Mouse (Mus musculus) neural tube, embryonic 14.5 days (tissue): ENCODE data around the gene Pnpo. TPM values are rescaled to one million over a fixed set of nuclear protein-coding genes. Genes with fewer than 3 reads are reported as not detected.

Experiments used
- ATAC-seq: fragments of 200-750 bp; cut with Nextera tagmentation; 2 replicates; pipeline ENCODE4 v1.8.0; 2017; ENCODE audit warnings: low read depth, mild to moderate bottlenecking, moderate TSS enrichment, moderate library complexity
- H3K27ac ChIP-seq: fragments of 300-500 bp; sonication (generic); 2 replicates; pipeline ENCODE4 v1.5.1; 2014; ENCODE audit warnings: low read depth, mild to moderate bottlenecking, control low read depth, low read length, moderate library complexity, mixed read lengths
- H3K27me3 ChIP-seq: fragments of 300-500 bp; sonication (generic); 2 replicates; pipeline ENCODE4 v1.6.1; 2014; ENCODE audit warnings: low read length; ENCODE audit not compliant: control insufficient read depth, insufficient read depth
- H3K36me3 ChIP-seq: fragments of 300-500 bp; sonication (generic); 2 replicates; pipeline ENCODE4 v1.6.1; 2014; ENCODE audit warnings: low read length, mixed read lengths; ENCODE audit not compliant: control insufficient read depth, insufficient read depth
- H3K4me1 ChIP-seq: fragments of 300-500 bp; sonication (generic); 2 replicates; pipeline ENCODE4 v1.6.1; 2014; ENCODE audit warnings: low read length; ENCODE audit not compliant: control insufficient read depth, insufficient read depth
- H3K4me2 ChIP-seq: fragments of 300-500 bp; sonication (generic); 2 replicates; pipeline ENCODE4 v1.6.1; 2014; ENCODE audit warnings: mild to moderate bottlenecking, low read depth, low read length, control low read depth
- H3K4me3 ChIP-seq: fragments of 300-500 bp; sonication (generic); 2 replicates; pipeline ENCODE4 v1.5.1; 2014; ENCODE audit warnings: low read depth, low read length, control low read depth, mixed read lengths
- H3K9ac ChIP-seq: fragments of 300-500 bp; sonication (generic); replicated peaks from 2 replicates; pipeline ENCODE4 v1.6.1; 2014; ENCODE audit warnings: low read depth, mild to moderate bottlenecking, control low read depth, low read length, mixed read lengths
- H3K9me3 ChIP-seq: fragments of 300-500 bp; sonication (generic); 2 replicates; pipeline ENCODE4 v1.6.1; 2016; ENCODE audit warnings: low read length; ENCODE audit not compliant: control insufficient read depth
- WGBS: fragments of 180-500 bp; shearing (Covaris S2); extraction: QIAGEN DNeasy Blood & Tissue Kit; methylation state at CpG from one replicate; pipeline ENCODE4 v1.1.7; 2014; 5-methylcytosine and 5-hydroxymethylcytosine counted together
- polyA plus RNA-seq: library from polyadenylated mRNA; unstranded; fragments of >200 nt; fragmentation: Nextera tagmentation; extraction: Ambion mirVana; gene quantifications from 2 replicates; pipeline ENCODE4 v1.2.1, GENCODE M21; 2014

The Pnpo gene
- polyA plus RNA-seq, 1 experiment from 2014 or later, result 23.4 TPM

GRCm38 (mm10) chr11:96973426-96973964 lies 29.7 kb upstream of the Pnpo start:
- H3K4me1 ChIP-seq, result peaks cover 20% of the 10 kb centered on the region
- no peaks in the 10 kb centered on the region for H3K36me3 ChIP-seq
- no peaks in the 10 kb centered on the region for H3K27me3 ChIP-seq
- H3K4me3 ChIP-seq, result no peak overlapping the region
- H3K27ac ChIP-seq, result peak overlapping the region; percentile 34; the same call in 1 of the 2 replicates
- WGBS, result 81% methylated on average over 5 of the region's 5 CpGs
- no peak for ATAC-seq
- H3K9ac ChIP-seq, result no peak overlapping the region
- no peaks in the 10 kb centered on the region for H3K9me3 ChIP-seq
- H3K4me2 ChIP-seq, result no peak overlapping the region; the same call in 1 of the 2 replicates

- Histone ChIP-seq H3K9ac (no peak overlapping the region), H3K27me3 (no peaks in the 10 kb centered on the region), H3K4me1 (peaks cover 18% of the 10 kb centered on the region), H3K36me3 (no peaks in the 10 kb centered on the region), H3K4me3 (no peak overlapping the region), H3K27ac (0 out of 2 replicates have a peak overlapping the region, but pooled peaks have one; percentile 34), H3K4me2 (no peak overlapping the region; the same call in 1 of the 2 replicates), H3K9me3 (no peaks in the 10 kb centered on the region)
- WGBS, result 72% methylated on average over 5 of the region's 5 CpGs
- ATAC-seq, result no peak
These were observed 29.1 kb upstream of the Pnpo start for GRCm38 (mm10) chr11:96972906-96973305.

GRCm38 (mm10) chr11:96970341-96970740 lies 26.6 kb upstream of the Pnpo start:
- no peaks in the 10 kb centered on the region for H3K9me3 ChIP-seq
- H3K27ac ChIP-seq, result no peak overlapping the region
- H3K9ac ChIP-seq, result no peak overlapping the region
- ATAC-seq, result no peak
- no peak overlapping the region for H3K4me3 ChIP-seq
- 93% methylated on average over 3 of the region's 3 CpGs for WGBS
- H3K4me1 ChIP-seq, result peaks cover 7% of the 10 kb centered on the region; the same call in 1 of the 2 replicates
- no peaks in the 10 kb centered on the region for H3K27me3 ChIP-seq
- H3K4me2 ChIP-seq, result no peak overlapping the region
- no peaks in the 10 kb centered on the region for H3K36me3 ChIP-seq

- 75% methylated on average over 1 of the region's 1 CpGs for WGBS
- ATAC-seq, result no peak
- Histone ChIP-seq H3K4me1 (peaks cover 7% of the 10 kb centered on the region; the same call in 1 of the 2 replicates), H3K27me3 (no peaks in the 10 kb centered on the region), H3K36me3 (no peaks in the 10 kb centered on the region), H3K9ac (no peak overlapping the region), H3K27ac (no peak overlapping the region), H3K9me3 (no peaks in the 10 kb centered on the region), H3K4me2 (no peak overlapping the region), H3K4me3 (no peak overlapping the region)
These were observed 26.0 kb upstream of the Pnpo start for GRCm38 (mm10) chr11:96969746-96970145.

- no peak for ATAC-seq
- H3K4me1 ChIP-seq, result peaks cover 7% of the 10 kb centered on the region; the same call in 1 of the 2 replicates
- H3K4me2 ChIP-seq, result no peak overlapping the region
- H3K27me3 ChIP-seq, result no peaks in the 10 kb centered on the region
- H3K4me3 ChIP-seq, result no peak overlapping the region
- H3K36me3 ChIP-seq, result no peaks in the 10 kb centered on the region
- H3K27ac ChIP-seq, result no peak overlapping the region
- no peaks in the 10 kb centered on the region for H3K9me3 ChIP-seq
- 88% methylated on average over 5 of the region's 5 CpGs for WGBS
- H3K9ac ChIP-seq, result no peak overlapping the region
These were observed 25.5 kb upstream of the Pnpo start for GRCm38 (mm10) chr11:96969280-96969722.

GRCm38 (mm10) chr11:96968476-96968875 lies 24.7 kb upstream of the Pnpo start:
- Histone ChIP-seq H3K27ac (no peak overlapping the region), H3K9me3 (no peaks in the 10 kb centered on the region), H3K4me2 (no peak overlapping the region), H3K27me3 (no peaks in the 10 kb centered on the region), H3K9ac (no peak overlapping the region), H3K4me3 (no peak overlapping the region), H3K4me1 (peaks cover 6% of the 10 kb centered on the region; the same call in 1 of the 2 replicates), H3K36me3 (no peaks in the 10 kb centered on the region)
- no peak for ATAC-seq
- WGBS, result 77% methylated on average over 6 of the region's 6 CpGs

GRCm38 (mm10) chr11:96967544-96968269 lies 23.9 kb upstream of the Pnpo start:
- H3K9ac ChIP-seq, result no peak overlapping the region
- no peak overlapping the region for H3K4me3 ChIP-seq
- no peak for ATAC-seq
- no peak overlapping the region for H3K27ac ChIP-seq
- H3K9me3 ChIP-seq, result no peaks in the 10 kb centered on the region
- WGBS, result 85% methylated on average over 11 of the region's 11 CpGs
- no peaks in the 10 kb centered on the region for H3K27me3 ChIP-seq
- H3K4me2 ChIP-seq, result peak overlapping the region; percentile 11; the same call in 1 of the 2 replicates
- H3K36me3 ChIP-seq, result no peaks in the 10 kb centered on the region
- H3K4me1 ChIP-seq, result peaks cover 4% of the 10 kb centered on the region; the same call in 1 of the 2 replicates

- Histone ChIP-seq H3K4me2 (peak overlapping the region; percentile 11; the same call in 1 of the 2 replicates), H3K27ac (no peak overlapping the region)
These were observed 23.2 kb upstream of the Pnpo start for GRCm38 (mm10) chr11:96966914-96967543.

GRCm38 (mm10) chr11:96966172-96966571 lies 22.4 kb upstream of the Pnpo start:
- Histone ChIP-seq H3K36me3 (peaks cover 4% of the 10 kb centered on the region; the same call in 1 of the 2 replicates), H3K27ac (no peak overlapping the region), H3K9me3 (no peaks in the 10 kb centered on the region), H3K27me3 (no peaks in the 10 kb centered on the region), H3K4me3 (no peak overlapping the region), H3K9ac (no peak overlapping the region), H3K4me2 (no peak overlapping the region), H3K4me1 (no peaks in the 10 kb centered on the region)
- WGBS, result 93% methylated on average over 3 of the region's 3 CpGs
- no peak for ATAC-seq

More at GRCm38 (mm10) chr11:96966914-96967543, 23.2 kb upstream of the Pnpo start:
- no peak overlapping the region for H3K4me3 ChIP-seq
- H3K9me3 ChIP-seq, result no peaks in the 10 kb centered on the region
- H3K27me3 ChIP-seq, result no peaks in the 10 kb centered on the region
- H3K36me3 ChIP-seq, result no peaks in the 10 kb centered on the region
- 87% methylated on average over 13 of the region's 13 CpGs for WGBS
- no peak for ATAC-seq
- no peaks in the 10 kb centered on the region for H3K4me1 ChIP-seq
- H3K9ac ChIP-seq, result no peak overlapping the region
